8 mouse cellular contexts compared by ENCODE assay signal in genomic region chr15:99904333-99904732, GRCm38 (mm10). TPM values are rescaled to one million over a fixed set of nuclear protein-coding genes. Genes with fewer than 3 reads are reported as not detected.
A peak's percentile ranks its signal among the peaks of the same experiment; 100 is the strongest.
DNase-seq lines count a peak whose midpoint lies in the region; ATAC-seq and TF ChIP-seq lines count a peak whose summit lies in the region.

No protein-coding gene starts in this region.

- intact Hi-C loops in heart, adult 2 months (cut with DNase I), result loop anchor here (1.0 to 5.0 kb wide), 3 partner anchors 37 to 127 kb away; no protein-coding TSS in a partner anchor

- no peak overlapping the region for H3K4me3 ChIP-seq in heart, adult 2 months
- H3K4me3 ChIP-seq in kidney, embryonic 16.5 days (ENCODE audit: low read length), result no peak overlapping the region
- H3K4me3 ChIP-seq in liver, embryonic 11.5 days (ENCODE audit: low read depth, low read length), result no peak overlapping the region
- no peak overlapping the region for H3K4me3 ChIP-seq in neural tube, embryonic 11.5 days (ENCODE audit: low read depth, low read length)

- peaks cover 2% of the 10 kb centered on the region; the same call in 1 of the 2 replicates for H3K4me1 ChIP-seq in heart, adult 2 months (ENCODE audit: control insufficient read depth, insufficient read depth, low read length)
- peaks cover 3% of the 10 kb centered on the region; the same call in 1 of the 2 replicates for H3K4me1 ChIP-seq in kidney, embryonic 16.5 days (ENCODE audit: insufficient read depth, low read length)
- H3K4me1 ChIP-seq in liver, embryonic 11.5 days (replicated peaks; ENCODE audit: control insufficient read depth, insufficient read depth, low read length), result no peaks in the 10 kb centered on the region
- no peaks in the 10 kb centered on the region for H3K4me1 ChIP-seq in neural tube, embryonic 11.5 days (ENCODE audit: control insufficient read depth, insufficient read depth, low read length)

- peak; percentile 93 for TF ChIP-seq EP300 in heart, adult 2 months (IDR thresholded peaks at IDR 0.05; ENCODE audit: insufficient read depth, low read depth, low read length)

- no peak overlapping the region for H3K4me2 ChIP-seq in kidney, embryonic 16.5 days (replicated peaks; ENCODE audit: low read depth, low read length)
- no peak overlapping the region for H3K4me2 ChIP-seq in liver, embryonic 11.5 days
- H3K4me2 ChIP-seq in neural tube, embryonic 11.5 days (ENCODE audit: low read depth), result no peak overlapping the region

- H3K27ac ChIP-seq in heart, adult 2 months, result peak overlapping the region; percentile 56
- H3K27ac ChIP-seq in kidney, embryonic 16.5 days (ENCODE audit: low read length), result no peak overlapping the region
- H3K27ac ChIP-seq in liver, embryonic 11.5 days (ENCODE audit: low read depth, low read length), result no peak overlapping the region
- no peak overlapping the region for H3K27ac ChIP-seq in neural tube, embryonic 11.5 days (ENCODE audit: low read depth, low read length)

- no peaks in the 10 kb centered on the region for H3K27me3 ChIP-seq in heart, adult 2 months (ENCODE audit: control insufficient read depth, insufficient read depth, low read length)
- H3K27me3 ChIP-seq in kidney, embryonic 16.5 days (ENCODE audit: insufficient read depth, low read length), result no peaks in the 10 kb centered on the region
- H3K27me3 ChIP-seq in liver, embryonic 11.5 days (replicated peaks; ENCODE audit: control insufficient read depth, insufficient read depth, low read length), result no peaks in the 10 kb centered on the region
- H3K27me3 ChIP-seq in neural tube, embryonic 11.5 days (ENCODE audit: control insufficient read depth, insufficient read depth, low read length), result no peaks in the 10 kb centered on the region

- no peaks in the 10 kb centered on the region for H3K9me3 ChIP-seq in kidney, embryonic 16.5 days (ENCODE audit: low read length)
- no peaks in the 10 kb centered on the region for H3K9me3 ChIP-seq in liver, embryonic 11.5 days (ENCODE audit: control insufficient read depth, low read length)
- H3K9me3 ChIP-seq in neural tube, embryonic 11.5 days (ENCODE audit: control insufficient read depth, low read length), result no peaks in the 10 kb centered on the region

- H3K36me3 ChIP-seq in heart, adult 2 months (ENCODE audit: control insufficient read depth, insufficient read depth, low read length), result no peaks in the 10 kb centered on the region
- H3K36me3 ChIP-seq in kidney, embryonic 16.5 days (ENCODE audit: insufficient read depth, low read length), result no peaks in the 10 kb centered on the region
- no peaks in the 10 kb centered on the region for H3K36me3 ChIP-seq in liver, embryonic 11.5 days (ENCODE audit: control insufficient read depth, insufficient read depth, low read length)
- no peaks in the 10 kb centered on the region for H3K36me3 ChIP-seq in neural tube, embryonic 11.5 days (ENCODE audit: control insufficient read depth, insufficient read depth, low read length)

- peak; percentile 50 for DNase-seq in B cell, adult 2 months
- DNase-seq in adrenal gland, adult (ENCODE audit: inconsistent age in 2 of 2, low spot score in 1 of 2), result peak; percentile 86 to 95
- DNase-seq in embryo, embryonic 10.5 days (ENCODE audit: low spot score), result peak; percentile 93
- DNase-seq in heart, adult 2 months, result peak; percentile 81 to 83
- DNase-seq in liver, embryonic 11.5 days (ENCODE audit: low spot score), result peak; percentile 53
- peak; percentile 75 for DNase-seq in neural tube, embryonic 11.5 days (ENCODE audit: low spot score)
- peak; percentile 53 for DNase-seq in testis, postnatal 14 days (ENCODE audit: low spot score)

- peak; percentile 64 for ATAC-seq in kidney, embryonic 16.5 days (ENCODE audit: low FRiP score, low TSS enrichment)
- ATAC-seq in liver, embryonic 11.5 days (replicated peaks; ENCODE audit: low FRiP score), result no peak
- ATAC-seq in neural tube, embryonic 11.5 days (ENCODE audit: insufficient read depth, low FRiP score, low TSS enrichment), result no peak

- H3K9ac ChIP-seq in heart, adult 2 months (ENCODE audit: low read depth, low read length), result no peak overlapping the region
- H3K9ac ChIP-seq in kidney, embryonic 16.5 days (replicated peaks; ENCODE audit: low read length), result no peak overlapping the region
- no peak overlapping the region for H3K9ac ChIP-seq in liver, embryonic 11.5 days (ENCODE audit: low read depth, low read length)
- no peak overlapping the region for H3K9ac ChIP-seq in neural tube, embryonic 11.5 days (ENCODE audit: low read length)

- no peaks in the 10 kb centered on the region for H3K79me2 ChIP-seq in heart, adult 2 months (replicated peaks; ENCODE audit: control insufficient read depth, insufficient read depth, low read length)

- TF ChIP-seq CTCF in heart, adult 2 months (IDR thresholded peaks at IDR 0.05), result peak; percentile 94

- no peak for TF ChIP-seq POLR2A in heart, adult 2 months (IDR thresholded peaks at IDR 0.05; ENCODE audit: insufficient read depth, low read depth, low read length)

- WGBS in heart, adult 2 months, result 0% methylated on average over 4 of the region's 4 CpGs
- 3% methylated on average over 4 of the region's 4 CpGs for WGBS in kidney, embryonic 16.5 days
- WGBS in liver, embryonic 11.5 days, result 5% methylated on average over 4 of the region's 4 CpGs
- 14% methylated on average over 4 of the region's 4 CpGs for WGBS in neural tube, embryonic 11.5 days

RNA-seq across cellular contexts. Expression of gene Lima1, which starts 29.1 kb away (rescaled TPM):
- 10 to 100 TPM; 15.7 to 16.7 TPM for total RNA-seq in heart, adult 2 months (2021)
- polyA plus RNA-seq in heart, adult 2 months (2012; rRNA removed), result 8.8 and 13.4 TPM in 2 replicates
- 54.7 and 62.1 TPM in 2 replicates for polyA plus RNA-seq in kidney, embryonic 16.5 days (2015; fragmentation: Nextera tagmentation; extraction: Ambion mirVana)
- polyA plus RNA-seq in liver, embryonic 11.5 days (2014; fragmentation: Nextera tagmentation; extraction: Ambion mirVana), result 19.0 and 19.3 TPM in 2 replicates
- 33.1 and 40.0 TPM in 2 replicates for polyA plus RNA-seq in neural tube, embryonic 11.5 days (2014; fragmentation: Nextera tagmentation; extraction: Ambion mirVana)
